ENCODE assay signal across 27 mouse cellular contexts in the genomic region with DNA sequence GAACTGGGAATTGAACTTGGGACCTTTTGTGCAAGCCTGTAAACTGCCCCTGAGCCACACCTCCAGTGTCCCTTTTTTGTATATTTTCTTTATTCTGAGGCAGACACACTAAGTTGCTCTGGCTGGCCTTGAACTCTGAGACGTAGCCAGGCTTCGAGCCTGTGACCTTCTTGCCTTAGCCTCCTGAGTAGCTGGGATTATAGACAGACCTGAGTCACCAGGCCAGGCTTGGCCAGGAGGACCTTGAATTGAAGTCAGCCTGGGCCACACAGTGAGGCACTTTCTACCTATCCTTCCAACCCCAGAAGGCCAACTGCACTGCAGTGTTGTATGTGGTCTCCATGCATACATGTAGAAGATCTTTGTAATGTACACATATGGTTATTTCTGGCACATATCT. TPM values are rescaled to one million over a fixed set of nuclear protein-coding genes. Genes with fewer than 3 reads are reported as not detected.
DNase-seq lines count a peak whose midpoint lies in the region; ATAC-seq and TF ChIP-seq lines count a peak whose summit lies in the region.
"Had no signal": no experiment of that assay in that cellular context is flagged by ENCODE, and none has a peak within 500 bp of the region (broad histone marks: within the 10 kb centered on the region; RNA-seq: fewer than 3 reads in every experiment).

No protein-coding gene starts in this region.

- no peak overlapping the region for H3K4me3 ChIP-seq in layer of hippocampus, adult 2 months
- H3K4me3 ChIP-seq in neural tube, embryonic 15.5 days (replicated peaks) = no peak overlapping the region
- H3K4me3 ChIP-seq: embryonic facial prominence, embryonic 12.5 days; embryonic facial prominence, embryonic 15.5 days; gastrocnemius, adult 2 months; heart, embryonic 12.5 days; heart, embryonic 15.5 days had no signal

- no peak overlapping the region for H3K9ac ChIP-seq in neural tube, embryonic 15.5 days (replicated peaks)
- H3K9ac ChIP-seq: embryonic facial prominence, embryonic 12.5 days; embryonic facial prominence, embryonic 15.5 days; forebrain, postnatal 0 days; heart, embryonic 12.5 days; heart, embryonic 15.5 days; hindbrain, embryonic 14.5 days had no signal

- no peak for ATAC-seq in neural tube, embryonic 15.5 days (ENCODE audit: low FRiP score)
- ATAC-seq: CD4-positive, CD25-positive, alpha-beta regulatory T cell, adult 4 months; forebrain, embryonic 14.5 days; forebrain, postnatal 0 days; hindbrain, postnatal 0 days; inflammation-experienced regulatory T-cells, adult 6 months; intestine, embryonic 16.5 days had no signal

- H3K27me3 ChIP-seq in neural tube, embryonic 15.5 days (replicated peaks) = no peaks in the 10 kb centered on the region
- H3K27me3 ChIP-seq: embryonic facial prominence, embryonic 12.5 days; embryonic facial prominence, embryonic 15.5 days; heart, embryonic 12.5 days; heart, embryonic 15.5 days had no signal

- no peak for TF ChIP-seq CTCF in layer of hippocampus, adult 2 months (conservative IDR thresholded peaks at IDR 0.05)

- peaks cover 17% of the 10 kb centered on the region for H3K4me1 ChIP-seq in neural tube, embryonic 15.5 days
- H3K4me1 ChIP-seq: embryonic facial prominence, embryonic 12.5 days had no signal

- H3K4me2 ChIP-seq in neural tube, embryonic 15.5 days = no peak overlapping the region
- H3K4me2 ChIP-seq: embryonic facial prominence, embryonic 12.5 days; embryonic facial prominence, embryonic 15.5 days; heart, embryonic 12.5 days; heart, embryonic 15.5 days; hindbrain, embryonic 14.5 days had no signal

- H3K27ac ChIP-seq in layer of hippocampus, adult 2 months = peak overlapping the region; percentile 96
- no peak overlapping the region for H3K27ac ChIP-seq in neural tube, embryonic 15.5 days (replicated peaks)
- H3K27ac ChIP-seq: embryonic facial prominence, embryonic 12.5 days; embryonic facial prominence, embryonic 15.5 days; hindbrain, embryonic 14.5 days; hindbrain, postnatal 0 days had no signal

- DNase-seq in adrenal gland, postnatal 10 days = peak; percentile 57
- no peak for DNase-seq in adrenal gland, adult 18-20 months (ENCODE audit: low spot score in 2 of 2)
- no peak for DNase-seq in layer of hippocampus, adult 2 months (ENCODE audit: low spot score in 2 of 2)
- DNase-seq in layer of hippocampus, adult 8-10 months (ENCODE audit: low spot score in 2 of 2) = no peak
- peak; percentile 67 for DNase-seq in adrenal gland, postnatal 14 days
- DNase-seq in adrenal gland, postnatal 25 days = peak; percentile 45
- no peak for DNase-seq in cerebellum, adult 9-10 months
- DNase-seq: cerebellum, adult 11-12 months; cerebellum, adult 9-11 months; cerebellum, postnatal 25 days; forebrain, postnatal 0 days; gastrocnemius, adult 2 months; gastrocnemius, postnatal 14 days; heart, adult 11 months; heart, postnatal 14 days; heart, postnatal 4 days had no signal

- WGBS in neural tube, embryonic 15.5 days = 91% methylated on average over 2 of the region's 2 CpGs

- no peaks in the 10 kb centered on the region; the same call in none of the 2 replicates for H3K36me3 ChIP-seq in neural tube, embryonic 15.5 days
- H3K36me3 ChIP-seq: embryonic facial prominence, embryonic 15.5 days; heart, embryonic 15.5 days had no signal

- no peaks in the 10 kb centered on the region for H3K9me3 ChIP-seq in neural tube, embryonic 15.5 days (replicated peaks)
- H3K9me3 ChIP-seq: embryonic facial prominence, embryonic 12.5 days; embryonic facial prominence, embryonic 15.5 days; heart, embryonic 15.5 days had no signal

RNA-seq across cellular contexts. Expression of a gene that starts 39.5 kb away (rescaled TPM):
- total RNA-seq in adrenal gland, postnatal 10 days (2021) = 100 to 1,000 TPM; 107 to 135 TPM
- total RNA-seq in adrenal gland, adult 18-20 months (2021) = 100 to 1,000 TPM; 136 to 182 TPM
- total RNA-seq in layer of hippocampus, adult 2 months (2021) = 100 to 1,000 TPM; 147 to 158 TPM
- total RNA-seq in layer of hippocampus, adult 8-10 months (2022) = 100 to 1,000 TPM; 105 to 134 (median 117) TPM
- total RNA-seq in adrenal gland, postnatal 14 days (2021) = 123 and 142 TPM in 2 replicates
- 112 and 134 TPM in 2 replicates for total RNA-seq in adrenal gland, postnatal 25 days (2021)
- 131 and 150 TPM in 2 replicates for polyA plus RNA-seq in neural tube, embryonic 15.5 days (2015; fragmentation: Nextera tagmentation; extraction: Ambion mirVana)

RNA-seq across cellular contexts. Expression of a gene that starts 60.0 kb away (rescaled TPM):
- 10 to 100 TPM; 33.7 to 40.9 TPM for total RNA-seq in adrenal gland, postnatal 10 days (2021)
- total RNA-seq in adrenal gland, adult 18-20 months (2021) = 10 to 100 TPM; 32.9 to 45.3 TPM
- 10 to 100 TPM; 35.6 to 39.4 TPM for total RNA-seq in layer of hippocampus, adult 2 months (2021)
- total RNA-seq in layer of hippocampus, adult 8-10 months (2022) = 10 to 100 TPM; 34.9 to 44.0 (median 40.9) TPM
- total RNA-seq in adrenal gland, postnatal 14 days (2021) = 36.8 and 41.2 TPM in 2 replicates
- total RNA-seq in adrenal gland, postnatal 25 days (2021) = 51.2 and 51.7 TPM in 2 replicates
- 74.4 and 77.2 TPM in 2 replicates for polyA plus RNA-seq in neural tube, embryonic 15.5 days (2015; fragmentation: Nextera tagmentation; extraction: Ambion mirVana)

Comparison
In these comparisons a context has a peak if more than half of its experiments do, and no peak if none do; other contexts are left out.
1. DNase-seq: peak in adrenal gland, postnatal 10 days (single experiment), adrenal gland, postnatal 14 days (single experiment) and adrenal gland, postnatal 25 days (single experiment); none in adrenal gland, adult 18-20 months (0 of 2), layer of hippocampus, adult 2 months (0 of 2), layer of hippocampus, adult 8-10 months (0 of 2) and cerebellum, adult 9-10 months (single experiment).